Mouse (Mus musculus): Measurements from ENCODE around the gene Tusc2. TPM values are rescaled to one million over a fixed set of nuclear protein-coding genes. Genes with fewer than 3 reads are reported as not detected.

Tusc2 gene
- polyA plus RNA-seq (2015; fragmentation: Nextera tagmentation; extraction: Ambion mirVana), result 46.5 and 46.8 TPM in 2 replicates

DNA sequence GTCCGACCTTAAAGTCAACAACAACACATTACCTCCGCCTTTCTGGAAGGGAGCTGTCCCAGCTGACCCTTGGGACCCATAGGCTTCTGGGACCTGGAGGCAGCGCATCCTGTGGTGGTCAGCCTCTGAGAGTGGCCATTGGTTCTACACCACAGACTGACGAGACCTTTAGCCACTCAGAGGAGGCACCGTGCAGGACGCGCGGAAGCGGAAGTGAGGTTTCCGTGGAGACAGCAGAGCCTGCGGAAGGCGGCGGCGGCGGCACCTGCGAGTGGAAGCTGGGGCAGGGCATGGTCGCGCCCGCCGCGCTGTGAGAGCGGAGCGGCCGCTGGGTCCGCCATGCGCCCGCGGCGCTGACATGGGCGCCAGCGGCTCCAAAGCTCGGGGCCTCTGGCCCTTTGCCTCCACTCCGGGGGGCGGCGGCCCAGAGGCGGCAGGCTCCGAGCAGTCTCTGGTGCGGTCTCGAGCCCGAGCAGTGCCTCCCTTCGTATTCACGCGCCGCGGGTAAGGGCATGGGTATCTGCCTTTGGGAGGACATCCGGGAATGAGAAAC lies at the start of gene Tusc2:
TSS of gene Tusc2 (plus strand) at position 227 of the 553 bp plus-strand sequence.
- peak; percentile 95 for ATAC-seq (replicated peaks; ENCODE audit: low FRiP score)
- H3K36me3 ChIP-seq, result peaks cover 64% of the 10 kb centered on the region
- WGBS, result under 1% methylated on average over 46 of the region's 46 CpGs
- H3K4me1 ChIP-seq, result peaks cover 47% of the 10 kb centered on the region
- H3K4me3 ChIP-seq (replicated peaks), result peak within 1 kb of the TSS; percentile 97
- H3K9ac ChIP-seq, result peak within 1 kb of the TSS; percentile 80
- no peaks in the 10 kb centered on the region for H3K9me3 ChIP-seq (replicated peaks)
- H3K27me3 ChIP-seq, result no peaks in the 10 kb centered on the region
- peak within 1 kb of the TSS; percentile 80 for H3K27ac ChIP-seq
- H3K4me2 ChIP-seq, result peak within 1 kb of the TSS; percentile 85

DNA sequence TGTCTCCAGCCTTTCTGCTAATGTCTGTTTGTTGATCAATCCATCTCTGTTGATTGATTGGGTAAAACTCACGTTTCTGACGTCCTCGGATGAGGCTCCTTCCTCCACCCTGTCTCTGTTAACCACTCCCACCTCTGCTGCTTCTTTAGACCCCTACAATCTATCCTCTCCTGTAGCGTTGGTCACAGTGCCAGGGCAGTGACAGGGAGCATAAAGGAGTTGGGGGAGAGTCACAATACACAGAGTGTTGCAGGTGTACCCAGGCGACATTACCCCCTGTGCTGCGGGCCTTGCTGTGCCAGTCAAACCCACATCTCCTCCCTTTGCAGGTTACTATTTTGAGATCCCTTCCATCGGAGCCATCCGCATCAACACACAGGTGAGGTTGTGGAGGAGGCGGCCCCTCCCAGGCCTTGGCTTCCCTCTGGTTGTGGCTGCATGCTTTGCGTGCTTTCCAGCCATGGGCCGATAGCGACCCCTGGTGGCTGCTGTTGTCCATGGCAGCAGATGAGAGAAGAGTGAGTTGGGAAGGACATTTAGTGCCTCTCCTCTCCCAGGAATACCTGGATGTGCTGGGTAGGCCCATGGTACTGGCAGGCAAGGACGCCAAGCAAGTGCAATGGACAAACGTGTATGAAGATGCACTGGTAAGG lies 48.6 kb upstream of the Tusc2 start:
- Histone ChIP-seq H3K27ac (no peak overlapping the region), H3K36me3 (no peaks in the 10 kb centered on the region), H3K4me3 (replicated peaks) (no peak overlapping the region), H3K27me3 (peaks cover 6% of the 10 kb centered on the region; the same call in 1 of the 2 replicates), H3K9me3 (replicated peaks) (no peaks in the 10 kb centered on the region), H3K4me1 (peaks cover 44% of the 10 kb centered on the region), H3K4me2 (no peak overlapping the region), H3K9ac (no peak overlapping the region)
- 23% methylated on average over 14 of the region's 14 CpGs for WGBS
- no peak; the same call in 1 of the 2 replicates for ATAC-seq (replicated peaks; ENCODE audit: low FRiP score)

DNA sequence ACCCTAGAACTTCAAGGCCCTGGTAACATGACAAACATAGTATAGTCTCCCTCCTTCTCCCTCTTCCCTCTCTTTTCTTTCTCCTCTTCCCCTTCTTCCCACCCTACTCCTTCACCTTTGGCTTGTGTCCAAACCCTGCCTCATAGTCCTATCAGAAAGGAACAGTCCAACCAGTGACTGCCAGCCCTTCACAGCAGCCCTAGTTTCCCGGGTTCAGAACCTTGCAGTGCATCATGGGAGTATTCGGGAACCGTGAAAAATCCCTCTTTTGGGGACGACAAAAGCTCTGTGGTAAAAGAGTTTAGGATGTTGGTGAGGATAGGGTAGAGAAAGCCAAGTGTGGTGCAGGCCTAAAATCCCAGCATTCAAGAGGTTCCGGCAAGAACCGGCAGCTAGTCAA lies 42.7 kb upstream of the Tusc2 start:
- Histone ChIP-seq H3K4me1 (peaks cover 15% of the 10 kb centered on the region), H3K9me3 (replicated peaks) (no peaks in the 10 kb centered on the region), H3K27me3 (peaks cover 7% of the 10 kb centered on the region), H3K27ac (no peak overlapping the region), H3K9ac (no peak overlapping the region), H3K36me3 (no peaks in the 10 kb centered on the region), H3K4me3 (replicated peaks) (no peak overlapping the region), H3K4me2 (no peak overlapping the region)
- ATAC-seq (replicated peaks; ENCODE audit: low FRiP score), result no peak
- WGBS, result 67% methylated on average over 6 of the region's 6 CpGs

DNA sequence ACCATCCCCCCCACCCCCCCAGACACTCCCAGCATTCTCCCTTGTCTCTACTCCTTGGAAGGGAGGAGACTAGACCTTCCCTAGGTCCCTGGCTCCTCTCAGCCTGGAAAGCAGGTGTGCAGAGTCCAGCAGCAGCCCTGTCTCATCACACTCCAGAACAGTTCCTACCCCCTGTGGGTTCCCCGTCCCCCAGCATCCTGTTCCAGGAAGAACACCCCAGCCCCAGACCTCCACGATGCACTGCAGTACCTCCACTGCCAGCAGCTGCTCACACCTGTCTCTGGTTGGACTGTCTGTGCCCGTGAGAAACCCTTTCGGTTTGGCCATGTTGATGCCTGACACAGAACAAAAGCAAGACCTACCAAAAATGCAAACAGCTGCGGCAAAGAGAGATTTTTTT lies 41.9 kb upstream of the Tusc2 start:
- no peaks in the 10 kb centered on the region for H3K9me3 ChIP-seq (replicated peaks)
- H3K36me3 ChIP-seq, result no peaks in the 10 kb centered on the region
- H3K27ac ChIP-seq, result no peak overlapping the region
- ATAC-seq (replicated peaks; ENCODE audit: low FRiP score), result no peak
- no peak overlapping the region for H3K4me2 ChIP-seq
- H3K4me3 ChIP-seq (replicated peaks), result no peak overlapping the region
- peaks cover 16% of the 10 kb centered on the region for H3K27me3 ChIP-seq
- WGBS, result 57% methylated on average over 5 of the region's 5 CpGs
- H3K9ac ChIP-seq, result no peak overlapping the region
- peaks cover 19% of the 10 kb centered on the region for H3K4me1 ChIP-seq

- no peak for ATAC-seq (replicated peaks; ENCODE audit: low FRiP score)
Measured at GRCm38 (mm10) chr9:107521711-107522399, 41.2 kb upstream of the Tusc2 start.

GRCm38 (mm10) chr9:107522400-107522711 lies 40.7 kb upstream of the Tusc2 start:
- WGBS, result 38% methylated on average over 2 of the region's 2 CpGs

More at GRCm38 (mm10) chr9:107521711-107522399, 41.2 kb upstream of the Tusc2 start:
- peak overlapping the region; percentile 54 for H3K4me2 ChIP-seq
- no peaks in the 10 kb centered on the region for H3K9me3 ChIP-seq (replicated peaks)
- H3K4me3 ChIP-seq (replicated peaks), result peak overlapping the region; percentile 8
- 20% methylated on average over 25 of the region's 25 CpGs for WGBS
- H3K4me1 ChIP-seq, result peaks cover 25% of the 10 kb centered on the region
- H3K27me3 ChIP-seq, result peaks cover 23% of the 10 kb centered on the region
- H3K27ac ChIP-seq, result no peak overlapping the region
- H3K9ac ChIP-seq, result 0 out of 2 replicates have a peak overlapping the region, but pooled peaks have one; percentile 23
- no peaks in the 10 kb centered on the region for H3K36me3 ChIP-seq

DNA sequence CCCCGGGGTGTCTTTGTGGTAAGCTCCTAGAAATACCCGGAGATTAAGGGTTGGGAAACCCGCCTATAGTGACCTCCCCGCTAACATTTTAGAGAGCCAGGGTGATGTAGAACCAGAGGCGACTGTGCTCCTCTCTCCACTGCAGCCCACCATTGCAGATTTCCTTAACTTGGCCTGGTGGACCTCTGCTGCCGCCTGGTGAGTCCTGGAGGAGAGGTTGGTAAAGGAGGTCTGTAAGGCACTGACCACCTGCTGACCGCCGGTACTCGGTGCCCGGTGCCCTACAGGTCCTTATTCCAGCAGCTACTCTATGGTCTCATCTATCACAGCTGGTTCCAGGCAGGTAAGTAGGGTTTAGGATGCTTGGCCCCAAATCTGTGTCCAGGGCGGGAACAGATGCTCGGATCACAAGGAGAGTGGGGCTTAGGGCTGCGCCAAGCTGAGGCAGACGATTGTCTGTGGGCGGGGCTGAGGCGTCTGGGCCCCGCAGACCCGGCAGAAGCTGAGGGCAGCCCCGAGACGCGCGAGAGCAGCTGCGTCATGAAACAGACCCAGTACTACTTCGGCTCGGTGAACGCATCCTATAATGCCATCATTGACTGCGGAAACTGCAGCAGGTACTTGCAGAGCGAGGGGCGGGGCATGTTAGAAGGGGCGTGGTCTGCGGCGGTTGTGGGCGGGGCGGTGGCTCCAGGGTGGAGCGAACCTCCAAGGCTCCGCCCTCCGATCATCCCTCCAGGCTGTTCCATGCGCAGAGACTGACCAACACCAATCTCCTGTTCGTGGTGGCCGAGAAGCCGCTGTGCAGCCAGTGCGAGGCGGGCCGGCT lies 36.6 kb upstream of the Tusc2 start:
- Histone ChIP-seq H3K9me3 (replicated peaks) (no peaks in the 10 kb centered on the region), H3K4me2 (peak overlapping the region; percentile 81), H3K9ac (peak overlapping the region; percentile 21; the same call in 1 of the 2 replicates), H3K36me3 (no peaks in the 10 kb centered on the region), H3K27ac (no peak overlapping the region), H3K27me3 (peaks cover 40% of the 10 kb centered on the region), H3K4me1 (peaks cover 28% of the 10 kb centered on the region), H3K4me3 (replicated peaks) (peak overlapping the region; percentile 47)
- WGBS, result 4% methylated on average over 44 of the region's 44 CpGs
- ATAC-seq (replicated peaks; ENCODE audit: low FRiP score), result peak; percentile 80

More at GRCm38 (mm10) chr9:107522400-107522711, 40.7 kb upstream of the Tusc2 start:
- H3K9ac ChIP-seq, result 0 out of 2 replicates have a peak overlapping the region, but pooled peaks have one; percentile 23
- H3K36me3 ChIP-seq, result no peaks in the 10 kb centered on the region
- peaks cover 26% of the 10 kb centered on the region for H3K27me3 ChIP-seq
- peak overlapping the region; percentile 54 for H3K4me2 ChIP-seq
- H3K27ac ChIP-seq, result no peak overlapping the region
- H3K4me1 ChIP-seq, result peaks cover 30% of the 10 kb centered on the region
- H3K4me3 ChIP-seq (replicated peaks), result peak overlapping the region; percentile 8
- H3K9me3 ChIP-seq (replicated peaks), result no peaks in the 10 kb centered on the region
- no peak for ATAC-seq (replicated peaks; ENCODE audit: low FRiP score)

GRCm38 (mm10) chr9:107533791-107534407 lies 29.2 kb upstream of the Tusc2 start, which contains the start of gene Tmem115:
Gene Tmem115 (plus strand): TSS chr9:107533945.
- ATAC-seq (replicated peaks; ENCODE audit: low FRiP score), result peak; percentile 98
- peak within 1 kb of the TSS; percentile 81 for H3K4me3 ChIP-seq (replicated peaks)
- WGBS, result under 1% methylated on average over 48 of the region's 48 CpGs

GRCm38 (mm10) chr9:107534408-107535202 lies 28.4 kb upstream of the Tusc2 start:
- no peak; the same call in none of the 2 replicates for ATAC-seq (replicated peaks; ENCODE audit: low FRiP score)
- H3K9me3 ChIP-seq (replicated peaks), result no peaks in the 10 kb centered on the region
- peaks cover 30% of the 10 kb centered on the region for H3K36me3 ChIP-seq
- peaks cover 27% of the 10 kb centered on the region for H3K4me1 ChIP-seq
- peak overlapping the region; percentile 81 for H3K4me3 ChIP-seq (replicated peaks)
- H3K4me2 ChIP-seq, result peak overlapping the region; percentile 78
- no peaks in the 10 kb centered on the region for H3K27me3 ChIP-seq
- under 1% methylated on average over 40 of the region's 40 CpGs for WGBS
- H3K9ac ChIP-seq, result peak overlapping the region; percentile 87
- peak overlapping the region; percentile 79 for H3K27ac ChIP-seq

More at GRCm38 (mm10) chr9:107533791-107534407, 29.2 kb upstream of the Tusc2 start, which contains the start of gene Tmem115:
- Histone ChIP-seq H3K27me3 (no peaks in the 10 kb centered on the region), H3K36me3 (peaks cover 23% of the 10 kb centered on the region), H3K9me3 (replicated peaks) (no peaks in the 10 kb centered on the region), H3K4me2 (peak within 1 kb of the TSS; percentile 78), H3K4me1 (peaks cover 27% of the 10 kb centered on the region), H3K27ac (peak within 1 kb of the TSS; percentile 79), H3K9ac (peak within 1 kb of the TSS; percentile 87)

GRCm38 (mm10) chr9:107538231-107538630 lies 24.8 kb upstream of the Tusc2 start:
- no peak overlapping the region for H3K4me2 ChIP-seq
- no peaks in the 10 kb centered on the region for H3K27me3 ChIP-seq
- no peak overlapping the region for H3K4me3 ChIP-seq (replicated peaks)
- ATAC-seq (replicated peaks; ENCODE audit: low FRiP score), result no peak
- no peak overlapping the region for H3K27ac ChIP-seq
- WGBS, result 90% methylated on average over 7 of the region's 7 CpGs
- no peaks in the 10 kb centered on the region for H3K9me3 ChIP-seq (replicated peaks)
- H3K4me1 ChIP-seq, result peaks cover 55% of the 10 kb centered on the region
- H3K9ac ChIP-seq, result no peak overlapping the region
- peaks cover 36% of the 10 kb centered on the region for H3K36me3 ChIP-seq

Data from kidney, embryonic 15.5 days (tissue).